In the genomic region with DNA sequence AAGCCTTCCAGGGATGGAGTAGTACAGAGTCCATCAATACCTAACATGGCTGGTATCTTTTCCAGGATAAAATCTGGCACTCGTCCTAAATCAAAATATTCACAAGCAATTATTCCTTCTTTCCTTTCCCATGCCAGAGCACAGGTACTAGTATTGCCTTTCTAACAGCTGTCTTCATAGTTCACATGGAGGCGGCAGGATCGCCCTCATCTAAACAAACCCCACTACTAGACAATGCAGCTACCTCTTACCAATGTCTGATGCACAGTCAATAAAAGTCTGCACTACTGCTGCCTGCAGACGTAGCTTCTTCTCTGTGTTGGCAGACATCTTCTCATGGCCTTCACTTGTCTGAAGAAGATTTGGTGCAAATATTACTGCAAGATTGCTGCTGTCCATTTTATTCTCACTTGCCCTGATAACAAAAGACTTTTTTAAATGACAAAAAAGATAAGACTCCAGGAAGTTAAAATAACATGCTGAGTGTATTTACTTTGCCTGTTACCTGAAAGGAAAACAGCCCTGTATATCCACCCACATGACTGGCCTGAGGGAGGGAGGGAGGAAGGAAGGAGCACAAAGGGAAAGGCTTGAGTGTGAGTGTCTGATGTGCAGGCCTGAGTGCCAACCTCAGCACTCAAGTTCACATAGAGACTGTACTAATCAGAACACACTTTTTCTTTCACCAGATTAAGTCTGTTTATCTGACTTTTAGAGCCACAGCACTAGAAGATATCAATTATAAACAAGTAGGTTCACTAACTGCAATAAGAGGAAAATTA, we compare ENCODE assay signal across 17 mouse cellular contexts. TPM values are rescaled to one million over a fixed set of nuclear protein-coding genes. Genes with fewer than 3 reads are reported as not detected.
"Had no signal": no experiment of that assay in that cellular context is flagged by ENCODE, and none has a peak within 500 bp of the region (broad histone marks: within the 10 kb centered on the region; RNA-seq: fewer than 3 reads in every experiment).

No protein-coding gene starts in this region.

- ATAC-seq: liver, postnatal 0 days; lung, postnatal 0 days had no signal

- H3K27me3 ChIP-seq: liver, embryonic 15.5 days; lung, embryonic 15.5 days; megakaryocyte, embryonic 14.5 days; midbrain, embryonic 12.5 days; neural tube, embryonic 12.5 days had no signal

- H3K4me3 ChIP-seq: liver, embryonic 15.5 days; lung, embryonic 15.5 days; megakaryocyte, embryonic 14.5 days; midbrain, embryonic 12.5 days; neural tube, embryonic 12.5 days had no signal

- DNase-seq: liver, postnatal 0 days; lung, adult 2 months; lung, postnatal 14 days; lung, postnatal 36 days; midbrain, embryonic 14.5 days; right cerebral cortex, postnatal 14 days; spleen, adult 18-20 months; thymus, adult 18-20 months; thymus, postnatal 14 days; thymus, postnatal 36 days had no signal

- H3K27ac ChIP-seq: liver, embryonic 15.5 days; lung, embryonic 15.5 days; macrophage; midbrain, embryonic 12.5 days; neural tube, embryonic 12.5 days had no signal

- H3K4me2 ChIP-seq: liver, embryonic 15.5 days; lung, embryonic 15.5 days; midbrain, embryonic 12.5 days; neural tube, embryonic 12.5 days had no signal

- H3K9me3 ChIP-seq: liver, embryonic 15.5 days; lung, embryonic 15.5 days; megakaryocyte, embryonic 14.5 days; midbrain, embryonic 12.5 days; neural tube, embryonic 12.5 days had no signal

- H3K9ac ChIP-seq: liver, embryonic 15.5 days; liver, postnatal 0 days; lung, embryonic 15.5 days; midbrain, embryonic 12.5 days; neural tube, embryonic 12.5 days had no signal

RNA-seq across cellular contexts. Expression of a gene that starts 12.9 kb away (rescaled TPM):
- polyA plus RNA-seq: macrophage had no signal
